Mouse (Mus musculus): ENCODE data around the gene Prkd1. TPM values are rescaled to one million over a fixed set of nuclear protein-coding genes. Genes with fewer than 3 reads are reported as not detected.

The Prkd1 gene
- polyA plus RNA-seq, 1 experiment from 2014 or later, result 1.7 TPM

- no peak overlapping the region for H3K4me2 ChIP-seq (ENCODE audit: low read depth, low read length)
Measured at GRCm38 (mm10) chr12:50588137-50588761, 60.6 kb downstream of the Prkd1 start.

DNA sequence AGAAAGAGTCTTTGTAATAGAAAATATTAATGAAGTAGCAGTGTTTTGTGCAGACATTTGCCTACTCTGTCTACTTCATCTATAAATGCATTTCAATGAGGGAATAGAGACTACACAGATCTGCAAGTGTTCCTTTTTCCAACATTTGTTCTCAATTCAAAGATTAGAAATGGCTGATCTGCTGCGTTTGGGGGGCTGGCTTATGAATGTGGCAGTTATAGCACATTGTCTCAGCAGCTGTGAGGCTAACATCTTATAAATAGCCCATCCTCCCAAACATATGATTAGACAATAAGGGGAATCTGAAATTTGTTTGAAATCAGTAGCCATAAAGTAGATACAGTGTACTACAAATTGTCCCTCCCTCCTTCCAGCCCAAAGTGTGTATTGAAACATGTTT is 83.7 kb downstream of the Prkd1 start:
- Histone ChIP-seq H3K4me3 (ENCODE audit: low read length) (no peak overlapping the region), H3K4me2 (ENCODE audit: low read depth, low read length) (no peak overlapping the region), H3K9ac (ENCODE audit: low read depth, low read length) (no peak overlapping the region), H3K27ac (ENCODE audit: low read length) (no peak overlapping the region), H3K27me3 (replicated peaks; ENCODE audit: control insufficient read depth, insufficient read depth, low read length) (no peaks in the 10 kb centered on the region), H3K36me3 (ENCODE audit: control insufficient read depth, insufficient read depth, low read length) (no peaks in the 10 kb centered on the region), H3K4me1 (ENCODE audit: control insufficient read depth, insufficient read depth, low read length) (no peaks in the 10 kb centered on the region), H3K9me3 (ENCODE audit: control insufficient read depth, low read length) (no peaks in the 10 kb centered on the region)
- ATAC-seq, result no peak
- 75% methylated on average over 1 of the region's 1 CpGs for WGBS

More at GRCm38 (mm10) chr12:50588137-50588761, 60.6 kb downstream of the Prkd1 start:
- ATAC-seq, result no peak
- Histone ChIP-seq H3K4me3 (ENCODE audit: low read length) (no peak overlapping the region), H3K36me3 (ENCODE audit: control insufficient read depth, insufficient read depth, low read length) (no peaks in the 10 kb centered on the region), H3K4me1 (ENCODE audit: control insufficient read depth, insufficient read depth, low read length) (no peaks in the 10 kb centered on the region), H3K9me3 (ENCODE audit: control insufficient read depth, low read length) (no peaks in the 10 kb centered on the region), H3K27me3 (replicated peaks; ENCODE audit: control insufficient read depth, insufficient read depth, low read length) (no peaks in the 10 kb centered on the region), H3K27ac (ENCODE audit: low read length) (no peak overlapping the region), H3K9ac (ENCODE audit: low read depth, low read length) (no peak overlapping the region)
- WGBS, result 68% methylated on average over 6 of the region's 6 CpGs

- H3K9me3 ChIP-seq (ENCODE audit: control insufficient read depth, low read length), result no peaks in the 10 kb centered on the region
- no peak overlapping the region for H3K9ac ChIP-seq (ENCODE audit: low read depth, low read length)
- no peak overlapping the region for H3K4me3 ChIP-seq (ENCODE audit: low read length)
- WGBS, result 64% methylated on average over 1 of the region's 1 CpGs
- no peak overlapping the region for H3K4me2 ChIP-seq (ENCODE audit: low read depth, low read length)
- H3K4me1 ChIP-seq (ENCODE audit: control insufficient read depth, insufficient read depth, low read length), result no peaks in the 10 kb centered on the region
- ATAC-seq, result no peak
- H3K27me3 ChIP-seq (replicated peaks; ENCODE audit: control insufficient read depth, insufficient read depth, low read length), result no peaks in the 10 kb centered on the region
- H3K27ac ChIP-seq (ENCODE audit: low read length), result no peak overlapping the region
- no peaks in the 10 kb centered on the region for H3K36me3 ChIP-seq (ENCODE audit: control insufficient read depth, insufficient read depth, low read length)
Measured at GRCm38 (mm10) chr12:50560536-50560935, 88.4 kb downstream of the Prkd1 start.

DNA sequence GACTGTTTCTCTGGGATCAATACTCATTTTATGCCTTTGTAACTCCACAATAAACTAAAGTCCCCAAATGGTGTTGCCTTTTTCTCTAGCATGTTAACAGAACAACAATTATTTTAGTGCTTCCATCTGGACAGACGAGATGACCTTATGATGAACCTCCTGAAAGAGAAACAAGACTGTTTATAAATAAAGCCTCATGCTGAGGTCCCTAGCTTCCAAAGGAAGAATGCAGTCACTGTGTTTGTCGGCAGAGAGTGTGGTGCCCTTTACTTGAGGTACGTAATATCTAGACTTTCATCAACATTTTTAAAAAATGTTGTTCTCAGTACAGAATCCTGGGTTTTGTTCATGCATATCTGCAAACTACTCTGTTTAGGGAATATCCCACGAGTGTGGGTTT is 90.7 kb downstream of the Prkd1 start:
- no peak for ATAC-seq
- no peaks in the 10 kb centered on the region for H3K9me3 ChIP-seq (ENCODE audit: control insufficient read depth, low read length)
- no peaks in the 10 kb centered on the region for H3K4me1 ChIP-seq (ENCODE audit: control insufficient read depth, insufficient read depth, low read length)
- H3K27me3 ChIP-seq (replicated peaks; ENCODE audit: control insufficient read depth, insufficient read depth, low read length), result no peaks in the 10 kb centered on the region
- no peaks in the 10 kb centered on the region for H3K36me3 ChIP-seq (ENCODE audit: control insufficient read depth, insufficient read depth, low read length)
- H3K27ac ChIP-seq (ENCODE audit: low read length), result no peak overlapping the region
- 40% methylated on average over 4 of the region's 4 CpGs for whole genome bisulfite sequencing
- no peak overlapping the region for H3K9ac ChIP-seq (ENCODE audit: low read depth, low read length)
- no peak overlapping the region for H3K4me3 ChIP-seq (ENCODE audit: low read length)
- no peak overlapping the region for H3K4me2 ChIP-seq (ENCODE audit: low read depth, low read length)

- Histone ChIP-seq H3K9me3 (ENCODE audit: control insufficient read depth, low read length) (no peaks in the 10 kb centered on the region), H3K36me3 (ENCODE audit: control insufficient read depth, insufficient read depth, low read length) (no peaks in the 10 kb centered on the region), H3K4me2 (ENCODE audit: low read depth, low read length) (no peak overlapping the region), H3K4me3 (ENCODE audit: low read length) (no peak overlapping the region), H3K27ac (ENCODE audit: low read length) (no peak overlapping the region), H3K27me3 (replicated peaks; ENCODE audit: control insufficient read depth, insufficient read depth, low read length) (no peaks in the 10 kb centered on the region), H3K9ac (ENCODE audit: low read depth, low read length) (no peak overlapping the region), H3K4me1 (ENCODE audit: control insufficient read depth, insufficient read depth, low read length) (no peaks in the 10 kb centered on the region)
- 45% methylated on average over 3 of the region's 3 CpGs for whole genome bisulfite sequencing
- no peak for ATAC-seq
Measured at GRCm38 (mm10) chr12:50554214-50554613, 94.7 kb downstream of the Prkd1 start.

- no peak overlapping the region for H3K27ac ChIP-seq (ENCODE audit: low read length)
- no peak overlapping the region for H3K4me3 ChIP-seq (ENCODE audit: low read length)
- H3K4me1 ChIP-seq (ENCODE audit: control insufficient read depth, insufficient read depth, low read length), result no peaks in the 10 kb centered on the region
- 79% methylated on average over 8 of the region's 8 CpGs for WGBS
- H3K36me3 ChIP-seq (ENCODE audit: control insufficient read depth, insufficient read depth, low read length), result no peaks in the 10 kb centered on the region
- ATAC-seq, result no peak
- no peak overlapping the region for H3K4me2 ChIP-seq (ENCODE audit: low read depth, low read length)
- no peak overlapping the region for H3K9ac ChIP-seq (ENCODE audit: low read depth, low read length)
- H3K27me3 ChIP-seq (replicated peaks; ENCODE audit: control insufficient read depth, insufficient read depth, low read length), result no peaks in the 10 kb centered on the region
- no peaks in the 10 kb centered on the region for H3K9me3 ChIP-seq (ENCODE audit: control insufficient read depth, low read length)
Measured at GRCm38 (mm10) chr12:50549860-50550555, 98.9 kb downstream of the Prkd1 start.

DNA sequence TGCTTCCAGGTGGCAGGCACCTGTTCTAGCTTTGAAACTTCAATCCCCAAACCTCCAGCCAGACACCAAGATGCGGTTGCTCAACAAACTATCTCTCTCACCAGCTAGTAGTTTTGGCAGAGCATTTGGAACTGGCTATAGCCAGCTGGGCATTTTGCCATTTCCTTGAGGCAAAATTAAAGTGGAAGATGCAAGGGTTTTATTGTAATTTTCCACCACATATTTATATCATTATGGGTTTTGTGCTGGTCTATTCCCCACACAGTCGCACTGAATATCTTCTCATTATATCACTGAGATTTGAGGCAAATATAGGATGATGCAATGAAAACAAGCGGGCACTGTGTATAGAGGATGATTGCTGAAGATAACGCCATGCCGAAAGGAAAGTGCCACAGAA is 102.5 kb downstream of the Prkd1 start:
- 81% methylated on average over 5 of the region's 5 CpGs for WGBS
- Histone ChIP-seq H3K27me3 (replicated peaks; ENCODE audit: control insufficient read depth, insufficient read depth, low read length) (no peaks in the 10 kb centered on the region), H3K4me1 (ENCODE audit: control insufficient read depth, insufficient read depth, low read length) (no peaks in the 10 kb centered on the region), H3K9me3 (ENCODE audit: control insufficient read depth, low read length) (no peaks in the 10 kb centered on the region), H3K36me3 (ENCODE audit: control insufficient read depth, insufficient read depth, low read length) (no peaks in the 10 kb centered on the region), H3K4me3 (ENCODE audit: low read length) (no peak overlapping the region), H3K27ac (ENCODE audit: low read length) (no peak overlapping the region), H3K4me2 (ENCODE audit: low read depth, low read length) (no peak overlapping the region), H3K9ac (ENCODE audit: low read depth, low read length) (no peak overlapping the region)
- ATAC-seq, result no peak

DNA sequence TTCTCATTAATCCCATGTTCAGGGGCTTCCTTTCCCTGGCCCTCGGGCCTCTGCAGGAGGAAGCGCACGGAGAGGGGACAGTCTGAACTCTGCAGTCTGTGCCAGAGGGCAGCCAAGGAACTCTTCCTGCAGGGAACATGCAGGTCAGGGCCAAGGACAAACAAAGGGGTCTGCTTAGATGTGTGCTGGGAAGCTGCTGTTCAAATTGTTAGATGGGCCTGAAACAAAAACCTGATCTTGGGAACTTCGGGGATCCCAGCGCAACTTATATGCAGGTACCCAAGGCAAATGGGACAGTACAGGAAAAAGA is 103.3 kb downstream of the Prkd1 start:
- no peak overlapping the region for H3K4me2 ChIP-seq (ENCODE audit: low read depth, low read length)
- H3K27me3 ChIP-seq (replicated peaks; ENCODE audit: control insufficient read depth, insufficient read depth, low read length), result no peaks in the 10 kb centered on the region
- no peaks in the 10 kb centered on the region for H3K36me3 ChIP-seq (ENCODE audit: control insufficient read depth, insufficient read depth, low read length)
- H3K4me1 ChIP-seq (ENCODE audit: control insufficient read depth, insufficient read depth, low read length), result no peaks in the 10 kb centered on the region
- no peak overlapping the region for H3K4me3 ChIP-seq (ENCODE audit: low read length)
- no peaks in the 10 kb centered on the region for H3K9me3 ChIP-seq (ENCODE audit: control insufficient read depth, low read length)
- ATAC-seq, result no peak
- no peak overlapping the region for H3K27ac ChIP-seq (ENCODE audit: low read length)
- 64% methylated on average over 5 of the region's 5 CpGs for WGBS
- no peak overlapping the region for H3K9ac ChIP-seq (ENCODE audit: low read depth, low read length)

DNA sequence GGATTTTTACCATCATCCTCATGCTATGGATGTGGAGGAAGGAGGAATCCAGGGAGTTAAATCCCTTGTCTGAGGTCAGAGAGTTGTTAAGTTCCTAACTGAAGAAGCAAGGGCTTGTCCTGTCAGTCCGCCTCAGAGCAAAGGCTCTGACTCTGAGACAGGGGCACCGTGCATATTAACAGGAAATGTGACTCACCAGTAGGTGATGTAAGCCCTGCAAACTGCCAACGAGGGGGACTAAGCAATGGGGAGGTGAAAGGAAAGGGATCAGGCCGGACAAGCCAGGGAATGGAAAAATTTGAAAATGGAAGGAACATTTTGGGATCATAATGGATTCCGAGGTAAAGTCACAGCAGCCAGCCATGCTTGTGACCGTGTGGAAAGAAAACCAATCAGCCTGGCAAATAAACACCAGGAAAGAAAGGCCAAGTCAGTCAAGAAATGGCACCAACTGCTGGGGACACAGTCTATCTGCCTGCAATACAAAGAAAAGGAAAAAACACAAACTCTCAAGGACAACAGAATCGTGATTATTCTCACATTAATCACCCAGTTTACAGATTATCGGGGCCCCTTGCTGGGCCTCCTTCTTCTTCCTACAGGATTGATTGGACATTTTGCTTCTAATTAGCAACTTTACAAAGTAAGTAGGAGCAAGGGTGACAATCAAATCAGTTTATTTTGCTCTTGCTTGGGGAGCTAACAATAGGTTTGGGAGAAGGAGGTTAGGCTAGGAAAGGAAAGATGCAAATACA is 103.9 kb downstream of the Prkd1 start:
- 51% methylated on average over 8 of the region's 8 CpGs for WGBS

More for the DNA sequence above, 103.9 kb downstream of the Prkd1 start:
- no peak overlapping the region for H3K27ac ChIP-seq (ENCODE audit: low read length)
- no peak overlapping the region for H3K9ac ChIP-seq (ENCODE audit: low read depth, low read length)
- H3K4me3 ChIP-seq (ENCODE audit: low read length), result no peak overlapping the region
- H3K9me3 ChIP-seq (ENCODE audit: control insufficient read depth, low read length), result no peaks in the 10 kb centered on the region
- H3K4me1 ChIP-seq (ENCODE audit: control insufficient read depth, insufficient read depth, low read length), result no peaks in the 10 kb centered on the region
- H3K36me3 ChIP-seq (ENCODE audit: control insufficient read depth, insufficient read depth, low read length), result no peaks in the 10 kb centered on the region
- no peaks in the 10 kb centered on the region for H3K27me3 ChIP-seq (replicated peaks; ENCODE audit: control insufficient read depth, insufficient read depth, low read length)
- H3K4me2 ChIP-seq (ENCODE audit: low read depth, low read length), result no peak overlapping the region
- ATAC-seq, result peak; percentile 46; the same call in 1 of the 2 replicates
